Mouse (Mus musculus) spleen, postnatal 0 days (tissue): ENCODE data around the gene Apoc4. TPM values are rescaled to one million over a fixed set of nuclear protein-coding genes. Genes with fewer than 3 reads are reported as not detected.

ENCODE experiments used
- polyA plus RNA-seq: library from polyadenylated mRNA; unstranded; fragments of >200 nt; fragmentation: Nextera tagmentation; extraction: Ambion mirVana; gene quantifications from 2 replicates; pipeline ENCODE4 v1.2.1, GENCODE M21; 2015

Gene Apoc4
- polyA plus RNA-seq, result 1.3 and 1.5 TPM in 2 replicates

DNA sequence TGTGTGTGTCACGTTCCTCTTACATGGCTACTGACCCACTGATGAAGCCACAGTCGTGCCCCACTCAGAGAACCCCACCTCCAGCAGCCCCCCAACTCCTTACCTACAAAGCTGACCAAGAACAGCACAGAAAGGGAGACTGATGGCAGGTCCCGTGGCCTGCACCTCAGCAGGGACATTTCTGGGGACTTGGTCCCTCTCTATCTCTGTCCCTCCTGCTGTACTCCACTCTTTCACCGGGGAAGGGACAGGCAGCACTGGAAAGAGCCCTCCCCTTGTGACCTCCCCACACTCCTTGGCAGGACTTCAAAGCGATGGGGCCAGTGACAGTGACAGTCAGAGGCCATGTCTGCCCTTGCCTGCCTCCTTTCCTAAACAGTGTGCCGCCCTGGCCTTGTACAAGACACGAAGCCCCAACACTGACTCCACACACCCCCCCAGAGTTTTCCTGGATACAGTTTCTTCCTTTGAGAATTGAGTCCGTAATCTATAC lies at the start of gene Apoc4, which contains the start of gene Gm44805:
Apoc4 (minus strand) TSS at position 278 of the 493 bp plus-strand sequence.
Gm44805 (minus strand) TSS at position 222 of the 493 bp plus-strand sequence.

DNA sequence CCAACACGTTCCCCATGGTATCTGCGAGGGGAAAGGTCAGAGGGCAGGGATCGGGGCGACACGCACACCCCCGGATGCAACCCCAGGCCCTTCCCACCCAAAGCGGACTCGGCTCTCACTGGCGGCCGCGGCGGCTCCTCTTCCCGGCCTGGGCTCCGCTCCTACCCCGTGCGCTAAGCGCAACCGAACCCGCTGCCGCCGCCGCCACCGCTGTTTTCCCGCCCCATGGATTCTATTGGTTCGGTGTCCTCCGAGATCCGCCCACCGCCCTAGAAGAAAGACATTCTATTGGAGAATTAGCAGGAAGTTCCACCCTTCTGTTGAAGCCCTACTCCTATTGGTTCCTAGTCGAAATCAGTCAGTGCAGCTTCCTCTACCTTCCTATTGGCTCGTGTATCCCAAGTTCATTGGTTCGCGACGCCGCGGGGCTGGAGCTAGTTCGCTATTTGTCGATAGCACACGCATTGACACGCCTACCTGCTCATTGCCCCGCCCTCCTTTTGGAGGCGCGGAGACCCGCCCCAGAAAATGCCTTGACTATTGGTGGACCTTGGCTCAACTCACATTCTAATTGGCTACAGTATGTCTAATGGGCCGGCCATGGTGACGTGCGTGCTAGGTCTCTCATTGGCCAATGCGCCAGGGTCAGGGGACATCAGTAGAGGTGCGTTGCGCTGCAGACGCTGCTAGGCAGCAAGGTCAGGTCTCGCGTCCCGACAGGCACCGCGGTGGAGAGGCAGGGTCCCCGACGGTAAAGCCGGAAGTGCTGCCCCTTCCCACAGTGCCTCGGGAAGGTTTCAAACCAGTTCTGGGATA lies 34.2 kb upstream of the Apoc4 start, which contains the start of gene Tomm40:
Tomm40 (minus strand) TSS at position 200 of the 816 bp plus-strand sequence.

DNA sequence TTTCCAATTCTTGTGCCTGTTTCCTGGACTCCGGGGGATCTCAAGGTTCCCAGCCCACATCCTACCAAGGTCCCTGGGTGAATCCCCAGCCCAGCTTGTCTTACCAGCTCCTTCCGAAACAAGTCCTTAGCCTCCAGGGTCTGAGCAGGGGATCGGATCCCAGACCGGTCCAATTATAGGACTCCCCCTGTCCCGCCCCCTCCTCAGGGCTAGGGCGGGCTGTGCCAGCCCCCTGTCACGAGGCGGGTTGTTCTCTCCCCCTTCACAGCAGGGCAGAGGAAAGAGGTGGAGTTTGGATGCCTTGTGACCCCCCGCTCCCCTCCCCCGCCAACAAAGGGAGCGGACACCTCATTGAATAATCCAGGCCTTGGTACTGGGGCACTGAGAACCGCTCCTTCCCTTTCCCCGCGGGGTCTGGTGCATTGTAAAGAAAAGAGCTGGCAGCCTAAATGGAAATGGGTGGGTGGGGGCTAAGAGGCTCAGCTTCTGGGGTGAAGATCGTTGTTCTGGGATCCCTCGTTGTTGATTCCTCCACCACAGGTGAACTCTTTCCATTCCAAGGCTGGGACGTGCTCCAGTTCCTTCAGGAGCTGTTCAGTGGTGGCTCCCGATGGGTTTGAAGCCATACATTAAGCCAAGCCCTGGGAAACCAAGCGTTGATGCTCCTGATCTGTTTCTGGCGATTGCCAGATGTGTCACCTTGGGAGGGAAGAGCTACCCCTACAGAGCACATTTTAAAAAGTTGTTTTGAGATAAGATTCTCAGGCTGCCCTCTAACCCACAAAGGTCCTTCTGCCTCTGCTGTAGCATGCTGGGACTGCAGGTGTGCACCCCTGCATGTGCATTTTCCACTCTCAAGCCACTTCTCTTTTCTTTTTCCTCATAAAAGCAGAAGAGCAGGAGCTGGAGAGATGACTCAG lies 17.9 kb upstream of the Apoc4 start, which contains the start of gene Apoe:
Apoe (minus strand) TSS at position 282 of the 920 bp plus-strand sequence.

DNA sequence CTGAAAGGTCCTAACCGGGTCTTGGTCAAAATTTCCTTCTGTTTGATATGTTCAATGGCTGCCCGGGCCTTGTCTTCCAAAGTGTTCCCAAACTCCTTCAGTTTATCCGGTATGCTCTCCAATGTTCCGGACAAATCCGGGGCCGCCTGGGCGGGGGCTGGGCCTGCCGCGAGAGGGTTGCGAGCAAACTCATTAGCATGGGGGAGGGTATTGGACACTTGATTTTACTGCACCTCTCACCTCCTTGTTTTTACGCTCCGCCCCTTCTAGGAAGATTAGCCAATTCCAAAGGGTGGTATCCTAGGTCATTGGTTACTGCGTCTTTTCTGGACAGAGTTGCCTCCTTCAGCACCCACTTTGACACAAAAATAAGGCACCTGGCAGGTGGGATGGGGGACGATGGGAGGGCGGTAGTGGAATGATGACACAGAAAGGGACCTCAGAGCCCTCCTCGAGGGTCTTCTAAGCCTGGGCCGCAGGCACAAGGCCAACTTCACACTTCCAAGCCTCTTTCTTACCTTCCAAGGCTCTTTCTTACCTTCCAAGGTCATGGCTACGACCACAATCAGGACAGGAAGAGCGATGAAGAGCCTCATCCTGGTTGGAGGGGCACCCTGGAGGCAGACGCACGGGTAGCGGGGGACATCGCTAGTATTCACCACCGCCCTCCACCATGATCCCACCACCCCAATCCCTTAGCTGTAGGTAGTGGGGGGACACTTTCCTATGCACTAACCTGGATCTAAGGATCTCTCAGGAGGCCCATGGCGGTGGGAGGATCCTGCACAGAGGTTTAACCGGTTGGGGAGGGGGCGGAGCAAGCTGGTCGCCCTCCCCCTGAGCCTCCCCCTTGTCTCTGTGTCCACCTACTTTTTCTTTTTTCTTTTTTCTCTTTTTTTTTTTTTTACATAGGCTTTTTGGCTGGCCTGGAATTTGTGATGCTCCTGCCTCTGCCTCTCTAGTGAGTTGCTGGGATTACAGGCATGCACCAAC lies 10.9 kb upstream of the Apoc4 start, which contains the start of gene Apoc1:
Apoc1 (minus strand) TSS at position 788 of the 993 bp plus-strand sequence.

DNA sequence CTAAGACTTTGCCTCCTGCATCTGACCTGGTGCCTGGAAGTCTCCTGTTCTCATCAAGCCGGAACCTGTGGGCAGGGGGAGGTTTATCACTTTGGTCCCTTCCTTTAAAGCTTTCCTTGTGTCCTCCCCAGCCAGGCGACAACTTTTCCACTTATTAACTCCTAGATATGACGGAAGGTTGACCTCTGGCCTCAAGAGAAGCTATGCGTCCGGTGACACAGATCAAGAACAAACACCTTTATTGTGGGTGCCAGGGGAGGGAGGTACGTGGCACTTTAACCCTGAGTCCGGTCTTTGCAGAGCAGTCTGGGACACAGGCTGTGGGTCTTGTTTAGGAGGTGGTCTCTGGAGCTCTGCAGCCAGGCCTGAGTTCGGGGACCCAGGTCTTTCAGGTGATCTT lies 3.4 kb downstream of the Apoc4 start, which contains the start of gene Apoc2:
Apoc2 (minus strand) TSS at position 70 of the 400 bp plus-strand sequence.

DNA sequence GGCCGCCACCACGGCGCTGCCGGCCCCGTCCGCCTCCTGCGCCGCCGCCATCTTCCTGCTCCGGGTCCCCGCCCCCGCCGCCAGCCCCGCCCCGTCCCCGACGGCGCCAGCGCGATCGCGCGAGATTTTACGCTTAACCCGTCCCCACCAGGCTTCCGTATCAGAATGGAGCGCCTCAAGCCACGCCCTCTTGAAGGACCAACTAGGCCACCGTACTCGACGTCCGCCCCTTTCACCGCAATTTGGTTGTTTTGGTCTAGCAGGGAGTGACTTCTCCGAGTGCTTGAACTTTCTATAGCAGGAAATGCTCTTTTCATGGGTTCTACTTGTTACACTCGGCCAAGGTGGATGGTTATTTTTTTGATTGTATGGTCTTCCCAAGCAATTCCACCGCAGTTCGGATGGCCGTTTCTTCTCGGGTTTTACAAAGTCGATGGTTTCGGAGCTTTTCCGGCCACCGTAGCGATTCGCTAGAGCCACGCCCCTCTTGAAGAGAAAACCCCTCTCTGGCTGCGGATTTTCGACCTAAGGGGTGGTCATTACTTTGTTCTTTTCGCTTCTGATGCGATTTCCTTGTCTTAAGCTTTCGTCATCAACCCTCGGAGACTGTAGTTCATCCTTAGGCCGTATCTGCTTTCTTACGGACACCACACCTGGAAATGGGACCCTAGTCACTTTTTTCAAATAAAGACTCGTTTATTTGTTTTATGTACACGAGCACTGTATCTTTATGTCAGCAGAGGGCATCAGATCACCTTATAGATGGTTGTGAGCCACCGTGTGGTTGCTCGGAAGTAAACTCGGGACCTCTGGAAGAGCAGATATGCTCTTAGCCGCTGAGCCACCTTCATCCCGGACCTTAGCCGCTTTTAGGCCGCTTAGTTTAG lies 16.1 kb downstream of the Apoc4 start, which contains the start of gene Clptm1:
Clptm1 (minus strand) TSS at position 79 of the 887 bp plus-strand sequence.

DNA sequence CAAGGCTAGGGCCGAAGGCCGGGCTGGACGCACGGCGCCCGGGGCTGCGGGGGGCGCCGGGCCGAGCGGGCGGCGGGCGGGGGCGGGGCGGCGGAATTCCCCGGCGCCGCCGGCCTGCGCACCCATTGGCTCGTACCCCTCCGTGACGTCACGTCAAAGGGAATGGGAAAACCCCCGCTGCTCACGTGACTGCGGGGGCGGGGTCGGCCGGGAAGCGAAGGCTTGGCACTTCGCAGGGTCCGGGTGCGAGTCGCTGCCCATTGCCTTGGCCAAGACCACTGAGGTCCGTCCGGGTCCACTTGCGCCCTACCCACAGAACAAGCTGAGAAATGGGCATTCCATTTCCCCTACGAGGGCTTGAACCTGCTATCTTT lies 51.9 kb downstream of the Apoc4 start, which contains the start of gene Relb:
Relb (minus strand) TSS at position 78 of the 374 bp plus-strand sequence.

Other genes starting within 250 kb of the Apoc4 start
- gene Mark4, start 222.7 kb downstream of the Apoc4 start, polyA plus RNA-seq, result 2.9 and 3.6 TPM in 2 replicates
- 1.3 and 2.0 TPM in 2 replicates for gene Exoc3l2, start 218.1 kb downstream of the Apoc4 start, polyA plus RNA-seq
- gene Bloc1s3, start 173.1 kb downstream of the Apoc4 start, polyA plus RNA-seq, result 1.6 and 2.5 TPM in 2 replicates
- 57.5 and 68.7 TPM in 2 replicates for gene Trappc6a, start 173.1 kb downstream of the Apoc4 start, polyA plus RNA-seq
- gene Nkpd1, start 163.6 kb downstream of the Apoc4 start, polyA plus RNA-seq, result 0.08 TPM in 1 of 2 replicates, not detected in the other
- 11.3 and 12.5 TPM in 2 replicates for gene Ppp1r37, start 118.4 kb downstream of the Apoc4 start, polyA plus RNA-seq
- gene Zfp296, start 104.2 kb downstream of the Apoc4 start, polyA plus RNA-seq, result 1.8 and 1.9 TPM in 2 replicates
- 111 and 119 TPM in 2 replicates for gene Gemin7, start 103.9 kb downstream of the Apoc4 start, polyA plus RNA-seq
- gene Clasrp, start 77.0 kb downstream of the Apoc4 start, polyA plus RNA-seq, result 18.1 and 23.1 TPM in 2 replicates
- gene Relb, start 52.0 kb downstream of the Apoc4 start, polyA plus RNA-seq, result 4.3 and 6.2 TPM in 2 replicates
- gene Clptm1, start 16.4 kb downstream of the Apoc4 start, polyA plus RNA-seq, result 36.0 and 39.2 TPM in 2 replicates
- gene Apoc2, start 3.5 kb downstream of the Apoc4 start, polyA plus RNA-seq, result 6.8 and 9.4 TPM in 2 replicates
- gene Gm44805, start 56 bp downstream of the Apoc4 start, polyA plus RNA-seq, result 0.24 and 0.97 TPM in 2 replicates
- gene Apoc1, start 11.2 kb upstream of the Apoc4 start, polyA plus RNA-seq, result 13.8 and 18.6 TPM in 2 replicates
- gene Apoe, start 17.7 kb upstream of the Apoc4 start, polyA plus RNA-seq, result 304 and 441 TPM in 2 replicates
- 96.6 TPM in 2 replicates for gene Tomm40, start 34.0 kb upstream of the Apoc4 start, polyA plus RNA-seq
- 21.6 and 27.0 TPM in 2 replicates for gene Nectin2, start 69.0 kb upstream of the Apoc4 start, polyA plus RNA-seq
- gene Bcam, start 89.5 kb upstream of the Apoc4 start, polyA plus RNA-seq, result 35.6 and 45.1 TPM in 2 replicates
- not detected in 2 replicates for gene Cblc, start 115.3 kb upstream of the Apoc4 start, polyA plus RNA-seq
- 5.3 and 5.5 TPM in 2 replicates for gene Bcl3, start 141.3 kb upstream of the Apoc4 start, polyA plus RNA-seq
- 0.24 and 0.32 TPM in 2 replicates for gene Gm19345, start 170.5 kb upstream of the Apoc4 start, polyA plus RNA-seq
- 0.52 and 0.93 TPM in 2 replicates for gene Ceacam16, start 179.8 kb upstream of the Apoc4 start, polyA plus RNA-seq
- not detected in 2 replicates for gene Ceacam19, start 206.5 kb upstream of the Apoc4 start, polyA plus RNA-seq
- 5.1 and 7.1 TPM in 2 replicates for gene Pvr, start 239.7 kb upstream of the Apoc4 start, polyA plus RNA-seq